Mouse (Mus musculus): ENCODE measurements around the gene Sparc. TPM values are rescaled to one million over a fixed set of nuclear protein-coding genes. Genes with fewer than 3 reads are reported as not detected.

Gene Sparc
- polyA plus RNA-seq, 1 experiment: 4,760 TPM

- no peak for TF ChIP-seq CTCF (IDR thresholded peaks at IDR 0.05; ENCODE audit: borderline replicate concordance, insufficient read depth, low read length)
- no peak for TF ChIP-seq POLR2A (IDR thresholded peaks at IDR 0.05; ENCODE audit: low read depth, low read length)
- H3K4me3 ChIP-seq (ENCODE audit: insufficient read depth, low read length): no peak overlapping the region
These were observed 39.2 kb upstream of the Sparc start for GRCm38 (mm10) chr11:55462149-55462548.

GRCm38 (mm10) chr11:55461019-55461645, 38.1 kb upstream of the Sparc start, which contains the start of gene Atox1:
TSS of gene Atox1 (minus strand) at chr11:55461239.
- Histone ChIP-seq H3K4me3 (ENCODE audit: insufficient read depth, low read length) (peak within 1 kb of the TSS; percentile 88), H3K27ac (ENCODE audit: insufficient read depth, low read length) (peak within 1 kb of the TSS; percentile 56), H3K4me1 (ENCODE audit: control insufficient read depth, insufficient read depth, low read length) (0 out of 2 replicates have a peak, but pooled peaks cover 5% of the 10 kb centered on the region)
- TF ChIP-seq POLR2A (IDR thresholded peaks at IDR 0.05; ENCODE audit: low read depth, low read length) (peak; percentile 96), CTCF (IDR thresholded peaks at IDR 0.05; ENCODE audit: borderline replicate concordance, insufficient read depth, low read length) (no peak)

More at GRCm38 (mm10) chr11:55462149-55462548, 39.2 kb upstream of the Sparc start:
- Histone ChIP-seq H3K27ac (ENCODE audit: insufficient read depth, low read length) (no peak overlapping the region), H3K4me1 (ENCODE audit: control insufficient read depth, insufficient read depth, low read length) (0 out of 2 replicates have a peak, but pooled peaks cover 5% of the 10 kb centered on the region)

GRCm38 (mm10) chr11:55460559-55461018, 37.6 kb upstream of the Sparc start:
- TF ChIP-seq CTCF (IDR thresholded peaks at IDR 0.05; ENCODE audit: borderline replicate concordance, insufficient read depth, low read length): 0 out of 2 replicates have a peak, but pooled peaks have one; percentile 7
- no peak for TF ChIP-seq POLR2A (IDR thresholded peaks at IDR 0.05; ENCODE audit: low read depth, low read length)
- Histone ChIP-seq H3K27ac (ENCODE audit: insufficient read depth, low read length) (no peak overlapping the region), H3K4me1 (ENCODE audit: control insufficient read depth, insufficient read depth, low read length) (peaks cover 8% of the 10 kb centered on the region; the same call in 1 of the 2 replicates), H3K4me3 (ENCODE audit: insufficient read depth, low read length) (peak overlapping the region; percentile 88)

GRCm38 (mm10) chr11:55459850-55460558, 37.0 kb upstream of the Sparc start:
- H3K4me3 ChIP-seq (ENCODE audit: insufficient read depth, low read length): peak overlapping the region; percentile 88
- H3K27ac ChIP-seq (ENCODE audit: insufficient read depth, low read length): no peak overlapping the region
- H3K4me1 ChIP-seq (ENCODE audit: control insufficient read depth, insufficient read depth, low read length): peaks cover 13% of the 10 kb centered on the region
- TF ChIP-seq CTCF (IDR thresholded peaks at IDR 0.05; ENCODE audit: borderline replicate concordance, insufficient read depth, low read length) (no peak), POLR2A (IDR thresholded peaks at IDR 0.05; ENCODE audit: low read depth, low read length) (no peak)

- TF ChIP-seq POLR2A (IDR thresholded peaks at IDR 0.05; ENCODE audit: low read depth, low read length) (no peak), CTCF (IDR thresholded peaks at IDR 0.05; ENCODE audit: borderline replicate concordance, insufficient read depth, low read length) (no peak)
- Histone ChIP-seq H3K4me3 (ENCODE audit: insufficient read depth, low read length) (no peak overlapping the region), H3K27ac (ENCODE audit: insufficient read depth, low read length) (no peak overlapping the region), H3K4me1 (ENCODE audit: control insufficient read depth, insufficient read depth, low read length) (peaks cover 13% of the 10 kb centered on the region)
These were observed 35.5 kb upstream of the Sparc start for GRCm38 (mm10) chr11:55458501-55458900.

GRCm38 (mm10) chr11:55455166-55455565, 32.2 kb upstream of the Sparc start:
- no peak for TF ChIP-seq CTCF (IDR thresholded peaks at IDR 0.05; ENCODE audit: borderline replicate concordance, insufficient read depth, low read length)
- no peak for TF ChIP-seq POLR2A (IDR thresholded peaks at IDR 0.05; ENCODE audit: low read depth, low read length)
- Histone ChIP-seq H3K27ac (ENCODE audit: insufficient read depth, low read length) (no peak overlapping the region), H3K4me1 (ENCODE audit: control insufficient read depth, insufficient read depth, low read length) (peaks cover 13% of the 10 kb centered on the region), H3K4me3 (ENCODE audit: insufficient read depth, low read length) (no peak overlapping the region)

- no peak overlapping the region for H3K27ac ChIP-seq (ENCODE audit: insufficient read depth, low read length)
- TF ChIP-seq CTCF (IDR thresholded peaks at IDR 0.05; ENCODE audit: borderline replicate concordance, insufficient read depth, low read length) (no peak), POLR2A (IDR thresholded peaks at IDR 0.05; ENCODE audit: low read depth, low read length) (no peak)
- no peak overlapping the region for H3K4me3 ChIP-seq (ENCODE audit: insufficient read depth, low read length)
- H3K4me1 ChIP-seq (ENCODE audit: control insufficient read depth, insufficient read depth, low read length): peaks cover 8% of the 10 kb centered on the region
These were observed 30.7 kb upstream of the Sparc start for GRCm38 (mm10) chr11:55453640-55454039.

- Histone ChIP-seq H3K27ac (ENCODE audit: insufficient read depth, low read length) (no peak overlapping the region), H3K4me3 (ENCODE audit: insufficient read depth, low read length) (no peak overlapping the region), H3K4me1 (ENCODE audit: control insufficient read depth, insufficient read depth, low read length) (peaks cover 6% of the 10 kb centered on the region; the same call in 1 of the 2 replicates)
- TF ChIP-seq POLR2A (IDR thresholded peaks at IDR 0.05; ENCODE audit: low read depth, low read length) (no peak), CTCF (IDR thresholded peaks at IDR 0.05; ENCODE audit: borderline replicate concordance, insufficient read depth, low read length) (no peak)
These were observed 27.3 kb upstream of the Sparc start for GRCm38 (mm10) chr11:55450311-55450710.

- Histone ChIP-seq H3K27ac (ENCODE audit: insufficient read depth, low read length) (no peak overlapping the region), H3K4me3 (ENCODE audit: insufficient read depth, low read length) (no peak overlapping the region), H3K4me1 (ENCODE audit: control insufficient read depth, insufficient read depth, low read length) (peaks cover 11% of the 10 kb centered on the region; the same call in 1 of the 2 replicates)
- TF ChIP-seq CTCF (IDR thresholded peaks at IDR 0.05; ENCODE audit: borderline replicate concordance, insufficient read depth, low read length): no peak
- no peak for TF ChIP-seq POLR2A (IDR thresholded peaks at IDR 0.05; ENCODE audit: low read depth, low read length)
These were observed 26.5 kb upstream of the Sparc start for GRCm38 (mm10) chr11:55449531-55449930.

- Histone ChIP-seq H3K4me3 (ENCODE audit: insufficient read depth, low read length) (no peak overlapping the region), H3K27ac (ENCODE audit: insufficient read depth, low read length) (peak overlapping the region; percentile 66), H3K4me1 (ENCODE audit: control insufficient read depth, insufficient read depth, low read length) (peaks cover 11% of the 10 kb centered on the region; the same call in 1 of the 2 replicates)
- TF ChIP-seq POLR2A (IDR thresholded peaks at IDR 0.05; ENCODE audit: low read depth, low read length) (no peak), CTCF (IDR thresholded peaks at IDR 0.05; ENCODE audit: borderline replicate concordance, insufficient read depth, low read length) (0 out of 2 replicates have a peak, but pooled peaks have one; percentile 26)
These were observed 23.6 kb upstream of the Sparc start for GRCm38 (mm10) chr11:55446579-55446978.

Data from embryonic fibroblast, embryonic 13.5 days (primary cell).